Mouse (Mus musculus): ENCODE data around the gene Tnfaip1.

DNA sequence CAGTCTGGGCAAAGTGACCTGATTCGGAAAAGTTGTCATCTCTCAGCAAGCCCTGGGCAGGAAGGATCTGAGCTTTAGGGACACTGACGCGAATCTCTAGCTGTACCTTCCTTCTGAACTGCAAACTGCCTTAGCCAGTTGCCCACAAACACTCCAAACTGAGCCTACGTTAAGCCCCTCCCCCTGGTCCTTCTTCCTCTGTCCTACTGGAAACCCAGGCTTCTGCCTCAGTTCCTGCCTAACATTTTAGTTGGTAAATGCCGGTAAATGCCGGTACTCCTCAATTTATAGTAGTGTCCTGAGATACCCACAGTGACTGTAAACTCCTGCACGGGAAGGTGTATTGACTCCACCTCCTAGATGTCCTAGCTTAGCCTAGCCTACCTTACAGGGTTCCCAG lies 52.5 kb downstream of the Tnfaip1 start:
- TF ChIP-seq CTCF (IDR thresholded peaks at IDR 0.05; ENCODE audit: borderline replicate concordance, insufficient read depth, low read length) = no peak
- TF ChIP-seq POLR2A (IDR thresholded peaks at IDR 0.05; ENCODE audit: low read depth, low read length) = no peak
